Mouse (Mus musculus) heart, embryonic 14.5 days (tissue): Measurements from ENCODE around the gene Creb3l2. TPM values are rescaled to one million over a fixed set of nuclear protein-coding genes. Genes with fewer than 3 reads are reported as not detected.

ENCODE experiments used
- ATAC-seq: fragments of 200-750 bp; cut with Nextera tagmentation; 2 replicates; pipeline ENCODE4 v1.8.0; 2017; ENCODE audit warnings: low read depth, moderate TSS enrichment; ENCODE audit not compliant: insufficient number of reproducible peaks, insufficient read depth, low FRiP score
- H3K27ac ChIP-seq, 2 experiments: fragments of 200-500 bp in 1 of 2; fragments of 300-500 bp in 1 of 2; sonication (generic) in 1 of 2; replicated peaks in 1 of 2; 2 replicates each; pipeline ENCODE4 v1.5.1; 2012 to 2014; ENCODE audit warnings: low read depth in 2 of 2, low read length in 2 of 2, control low read depth in 1 of 2, mild to moderate bottlenecking in 1 of 2, mixed read lengths in 1 of 2; ENCODE audit not compliant: control insufficient read depth in 1 of 2, insufficient read depth in 1 of 2
- H3K27me3 ChIP-seq: fragments of 300-500 bp; sonication (generic); 2 replicates; pipeline ENCODE4 v1.6.1; 2014; ENCODE audit warnings: mild to moderate bottlenecking, low read length, control low read depth; ENCODE audit not compliant: control insufficient read depth, insufficient read depth
- H3K36me3 ChIP-seq: fragments of 300-500 bp; sonication (generic); 2 replicates; pipeline ENCODE4 v1.6.1; 2014; ENCODE audit warnings: mild to moderate bottlenecking, control low read depth, low read length, mixed read lengths; ENCODE audit not compliant: control insufficient read depth, insufficient read depth
- H3K4me1 ChIP-seq, 2 experiments: fragments of 200-500 bp in 1 of 2; fragments of 300-500 bp in 1 of 2; sonication (generic) in 1 of 2; 2 replicates each; pipeline ENCODE4 v1.6.1; 2012 to 2014; ENCODE audit warnings: low read length in 2 of 2, control low read depth in 1 of 2, mixed read lengths in 1 of 2; ENCODE audit not compliant: control insufficient read depth in 2 of 2, insufficient read depth in 2 of 2
- H3K4me2 ChIP-seq: fragments of 300-500 bp; sonication (generic); 2 replicates; pipeline ENCODE4 v1.6.1; 2014; ENCODE audit warnings: mild to moderate bottlenecking, low read length
- H3K4me3 ChIP-seq, 2 experiments: fragments of 200-500 bp in 1 of 2; fragments of 300-500 bp in 1 of 2; sonication (generic) in 1 of 2; 2 replicates each; pipeline ENCODE4 v1.5.1; 2012 to 2014; ENCODE audit warnings: low read length in 2 of 2, mild to moderate bottlenecking in 2 of 2, control low read depth in 1 of 2, low read depth in 1 of 2, moderate library complexity in 1 of 2; ENCODE audit not compliant: control insufficient read depth in 1 of 2, insufficient read depth in 1 of 2
- H3K9ac ChIP-seq: fragments of 300-500 bp; sonication (generic); 2 replicates; pipeline ENCODE4 v1.6.1; 2014; ENCODE audit warnings: mild to moderate bottlenecking, low read length
- H3K9me3 ChIP-seq: fragments of 300-500 bp; sonication (generic); 2 replicates; pipeline ENCODE4 v1.6.1; 2016; ENCODE audit warnings: low read length, control low read depth; ENCODE audit not compliant: control insufficient read depth
- WGBS: fragments of 180-500 bp; shearing (Covaris S2); extraction: QIAGEN DNeasy Blood & Tissue Kit; methylation state at CpG from one replicate; pipeline ENCODE4 v1.1.7; 2014; 5-methylcytosine and 5-hydroxymethylcytosine counted together
- polyA plus RNA-seq: library from polyadenylated mRNA; unstranded; fragments of >200 nt; fragmentation: Nextera tagmentation; extraction: Ambion mirVana; gene quantifications from 2 replicates; pipeline ENCODE4 v1.2.1, GENCODE M21; 2014

Creb3l2 gene
- polyA plus RNA-seq, 1 experiment from 2014 or later = 39.9 TPM

DNA sequence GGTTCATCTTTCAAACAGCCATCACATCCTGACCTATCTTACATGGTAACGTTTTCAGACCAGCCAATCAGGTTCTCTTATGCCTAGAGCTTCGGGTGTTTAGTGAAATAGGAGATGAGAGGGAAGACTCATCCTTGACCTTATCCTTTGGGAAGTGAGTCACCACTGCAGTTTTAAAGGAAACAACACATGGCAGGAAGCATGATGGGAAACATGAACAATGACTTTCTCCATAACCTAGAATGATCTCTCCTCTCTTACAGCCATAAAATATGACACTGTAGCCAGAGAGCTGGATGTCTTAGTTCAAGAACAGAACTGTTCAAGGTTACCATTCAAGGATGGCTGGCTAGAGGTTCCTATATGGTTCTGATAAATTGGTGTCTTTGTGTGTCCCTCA, 158.6 kb downstream of the Creb3l2 start:
- Histone ChIP-seq H3K36me3 (no peaks in the 10 kb centered on the region), H3K9ac (no peak overlapping the region), H3K9me3 (no peaks in the 10 kb centered on the region), H3K4me1 (peaks cover 7 to 24% of the 10 kb centered on the region in 2 experiments), H3K4me3 (no peak overlapping the region), H3K27me3 (no peaks in the 10 kb centered on the region), H3K4me2 (no peak overlapping the region), H3K27ac (no peak overlapping the region)
- no peak for ATAC-seq
- 29% methylated on average over 2 of the region's 2 CpGs for WGBS

GRCm38 (mm10) chr6:37282659-37283058, 159.3 kb downstream of the Creb3l2 start:
- no peak overlapping the region for H3K4me3 ChIP-seq
- no peaks in the 10 kb centered on the region for H3K9me3 ChIP-seq
- H3K4me2 ChIP-seq = no peak overlapping the region
- peaks cover 7 to 24% of the 10 kb centered on the region in 2 experiments for H3K4me1 ChIP-seq
- no peaks in the 10 kb centered on the region for H3K27me3 ChIP-seq
- H3K9ac ChIP-seq = no peak overlapping the region
- ATAC-seq = no peak
- H3K27ac ChIP-seq = 0 out of 4 replicates have a peak overlapping the region, but pooled peaks of 1 of the 2 experiments have one; percentile 12
- H3K36me3 ChIP-seq = no peaks in the 10 kb centered on the region
- WGBS = 3% methylated on average over 1 of the region's 1 CpGs

Other genes with a start within 250 kb of the Creb3l2 start
- 0.75 and 0.88 TPM in 2 replicates for gene Dgki, start 142.0 kb downstream of the Creb3l2 start, polyA plus RNA-seq
- gene Akr1d1, start 88.0 kb upstream of the Creb3l2 start, polyA plus RNA-seq = not detected in 2 replicates